Mouse (Mus musculus) spleen, adult 12 weeks (tissue): ENCODE measurements around the gene Trarg1.
"Not testable (repeated sequence)": the region's sequence is repeated elsewhere in the genome, so short reads cannot be mapped to it uniquely, and the experiment has no call there.

Experiments used
- DNase-seq: peaks from one replicate; pipeline ENCODE4 v3.0.0; 2022; ENCODE audit warnings: low spot score

Trarg1 gene

GRCm38 (mm10) chr11:76679508-76679907 lies at the start of gene Trarg1:
Gene Trarg1, plus strand, starts transcription at chr11:76679808.
- not testable (repeated sequence) for DNase-seq

GRCm38 (mm10) chr11:76630023-76630422 lies 49.6 kb upstream of the Trarg1 start:
- no peak for DNase-seq

- no peak for DNase-seq
Measured at GRCm38 (mm10) chr11:76630487-76630886, 49.1 kb upstream of the Trarg1 start.

GRCm38 (mm10) chr11:76639269-76639985 lies 40.2 kb upstream of the Trarg1 start:
- no peak for DNase-seq

- no peak for DNase-seq
Measured at GRCm38 (mm10) chr11:76640231-76640630, 39.4 kb upstream of the Trarg1 start.

- no peak for DNase-seq
Measured at GRCm38 (mm10) chr11:76644257-76644656, 35.4 kb upstream of the Trarg1 start.

GRCm38 (mm10) chr11:76645036-76645435 lies 34.6 kb upstream of the Trarg1 start:
- no peak for DNase-seq

GRCm38 (mm10) chr11:76645955-76646354 lies 33.7 kb upstream of the Trarg1 start:
- peak; percentile 57 for DNase-seq

GRCm38 (mm10) chr11:76647062-76647461 lies 32.5 kb upstream of the Trarg1 start:
- DNase-seq = no peak

- DNase-seq = peak; percentile 51
Measured at GRCm38 (mm10) chr11:76647500-76647899, 32.1 kb upstream of the Trarg1 start.

GRCm38 (mm10) chr11:76650862-76651560 lies 28.6 kb upstream of the Trarg1 start:
- DNase-seq = no peak

- DNase-seq = no peak
Measured at GRCm38 (mm10) chr11:76652838-76653334, 26.7 kb upstream of the Trarg1 start.

GRCm38 (mm10) chr11:76655106-76655505 lies 24.5 kb upstream of the Trarg1 start:
- DNase-seq = no peak

GRCm38 (mm10) chr11:76657450-76657970 lies 22.1 kb upstream of the Trarg1 start:
- no peak for DNase-seq

GRCm38 (mm10) chr11:76659138-76659930 lies 20.3 kb upstream of the Trarg1 start:
- DNase-seq = no peak

- no peak for DNase-seq
Measured at GRCm38 (mm10) chr11:76661790-76662468, 17.7 kb upstream of the Trarg1 start.

- no peak for DNase-seq
Measured at GRCm38 (mm10) chr11:76666002-76666649, 13.5 kb upstream of the Trarg1 start.

GRCm38 (mm10) chr11:76667807-76668206 lies 11.8 kb upstream of the Trarg1 start:
- no peak for DNase-seq

GRCm38 (mm10) chr11:76671871-76672475 lies 7.6 kb upstream of the Trarg1 start, which contains the start of gene Bhlha9:
Gene Bhlha9, plus strand, starts transcription at chr11:76672470.
- no peak for DNase-seq

- no peak for DNase-seq
Measured at GRCm38 (mm10) chr11:76672561-76673384, 6.8 kb upstream of the Trarg1 start.
